Mouse (Mus musculus) C2C12 (cell line): ENCODE results near the gene 2210017I01Rik.

Source experiments
- CEBPB ChIP-seq: IDR thresholded peaks from one replicate; pipeline ENCODE4 v1.6.1; 2011; ENCODE audit warnings: low read depth, mild to moderate bottlenecking, control low read depth, moderate library complexity
- CTCF ChIP-seq: IDR thresholded peaks from one replicate; pipeline ENCODE4 v1.5.1; 2011; ENCODE audit not compliant: control insufficient read depth, insufficient read depth, insufficient read length
- FOSL1 ChIP-seq: IDR thresholded peaks from one replicate; pipeline ENCODE4 v1.8.0; 2011; ENCODE audit warnings: mild to moderate bottlenecking, low read length; ENCODE audit not compliant: poor library complexity, insufficient read depth, severe bottlenecking
- MAX ChIP-seq: IDR thresholded peaks from one replicate; pipeline ENCODE4 v1.6.1; 2011; ENCODE audit warnings: mild to moderate bottlenecking, control low read depth
- MYOD1 ChIP-seq: IDR thresholded peaks from one replicate; pipeline ENCODE4 v1.6.1; 2011; ENCODE audit warnings: low read depth; ENCODE audit not compliant: control insufficient read depth, insufficient read length
- MYOG ChIP-seq: IDR thresholded peaks from one replicate; pipeline ENCODE4 v1.6.1; 2011; ENCODE audit not compliant: control insufficient read depth, insufficient read length; ENCODE audit errors: extremely low read depth
- USF1 ChIP-seq: IDR thresholded peaks from one replicate; pipeline ENCODE4 v1.6.1; 2011; ENCODE audit warnings: low read depth, mild to moderate bottlenecking, control low read depth, moderate library complexity

DNA sequence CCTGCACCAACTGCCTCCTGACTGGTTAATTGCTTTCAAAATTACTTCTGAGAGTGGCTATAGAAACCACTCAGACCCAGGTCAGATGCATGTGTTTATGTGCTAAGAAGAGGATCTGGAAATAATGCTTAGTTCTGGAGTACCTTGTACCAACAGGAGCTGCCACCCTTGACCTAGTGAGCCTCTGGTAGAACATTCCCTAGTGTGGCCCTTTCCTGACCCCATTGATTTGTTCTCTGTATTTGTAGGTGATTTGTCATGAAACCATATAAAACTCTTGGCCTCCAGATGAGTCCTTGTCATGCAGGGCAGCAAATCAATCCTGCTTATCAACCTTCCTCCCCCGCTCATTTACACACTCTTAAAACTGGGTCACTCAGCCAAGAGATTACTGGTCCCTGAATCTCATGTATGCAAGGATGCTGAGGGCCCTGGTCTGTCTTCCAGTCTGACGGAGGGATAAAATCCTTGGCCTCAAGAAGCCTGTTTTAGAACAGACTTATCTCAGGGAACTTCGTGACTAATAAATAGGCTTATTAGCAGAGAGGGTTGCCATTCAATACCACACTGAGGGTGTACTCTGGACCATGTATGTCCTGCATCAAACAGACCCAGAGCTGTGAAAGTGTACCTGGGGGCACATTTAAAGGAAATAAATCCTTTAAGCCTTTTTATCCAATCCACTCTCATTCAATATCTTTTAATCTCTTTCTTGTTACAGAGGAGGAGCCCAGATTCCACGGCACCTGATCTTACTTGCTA lies 28.5 kb downstream of the 2210017I01Rik start:
- no peak for TF ChIP-seq USF1
- no peak for TF ChIP-seq FOSL1
- TF ChIP-seq CEBPB: no peak
- TF ChIP-seq CTCF: no peak
- TF ChIP-seq MAX: no peak
- no peak for TF ChIP-seq MYOG
- no peak for TF ChIP-seq MYOD1
